Mouse (Mus musculus) midbrain, embryonic 15.5 days (tissue): Measurements from ENCODE around the gene Camsap3. TPM values are rescaled to one million over a fixed set of nuclear protein-coding genes. Genes with fewer than 3 reads are reported as not detected.

ENCODE experiments used
- ATAC-seq: fragments of 200-750 bp; cut with Nextera tagmentation; replicated peaks from 2 replicates; pipeline ENCODE4 v1.8.0; 2017; ENCODE audit warnings: moderate TSS enrichment
- H3K27ac ChIP-seq: fragments of 300-500 bp; sonication (generic); 2 replicates; pipeline ENCODE4 v1.5.1; 2015; ENCODE audit warnings: mild to moderate bottlenecking, inconsistent platforms
- H3K27me3 ChIP-seq: fragments of 300-500 bp; sonication (generic); replicated peaks from 2 replicates; pipeline ENCODE4 v1.6.1; 2015; ENCODE audit warnings: inconsistent platforms
- H3K36me3 ChIP-seq: fragments of 300-500 bp; sonication (generic); replicated peaks from 2 replicates; pipeline ENCODE4 v1.6.1; 2015; ENCODE audit warnings: inconsistent platforms
- H3K4me1 ChIP-seq: fragments of 300-500 bp; sonication (generic); 2 replicates; pipeline ENCODE4 v1.6.1; 2015; ENCODE audit warnings: inconsistent platforms
- H3K4me2 ChIP-seq: fragments of 300-500 bp; sonication (generic); 2 replicates; pipeline ENCODE4 v1.6.1; 2015; ENCODE audit warnings: inconsistent platforms, mild to moderate bottlenecking, moderate library complexity
- H3K4me3 ChIP-seq: fragments of 300-500 bp; sonication (generic); 2 replicates; pipeline ENCODE4 v1.5.1; 2015; ENCODE audit warnings: mild to moderate bottlenecking, inconsistent platforms
- H3K9ac ChIP-seq: fragments of 300-500 bp; sonication (generic); 2 replicates; pipeline ENCODE4 v1.6.1; 2015; ENCODE audit warnings: mild to moderate bottlenecking, inconsistent platforms
- H3K9me3 ChIP-seq: fragments of 300-500 bp; sonication (generic); 2 replicates; pipeline ENCODE4 v1.6.1; 2016; ENCODE audit warnings: inconsistent platforms
- WGBS: fragments of 180-500 bp; shearing (Covaris S2); methylation state at CpG from one replicate; pipeline ENCODE4 v1.1.7; 2015; ENCODE audit warnings: mixed read lengths; 5-methylcytosine and 5-hydroxymethylcytosine counted together
- polyA plus RNA-seq: library from polyadenylated mRNA; unstranded; fragments of >200 nt; fragmentation: Nextera tagmentation; extraction: Ambion mirVana; gene quantifications from 2 replicates; pipeline ENCODE4 v1.2.1, GENCODE M21; 2015

The Camsap3 gene
- polyA plus RNA-seq, result 51.8 and 53.5 TPM in 2 replicates

DNA sequence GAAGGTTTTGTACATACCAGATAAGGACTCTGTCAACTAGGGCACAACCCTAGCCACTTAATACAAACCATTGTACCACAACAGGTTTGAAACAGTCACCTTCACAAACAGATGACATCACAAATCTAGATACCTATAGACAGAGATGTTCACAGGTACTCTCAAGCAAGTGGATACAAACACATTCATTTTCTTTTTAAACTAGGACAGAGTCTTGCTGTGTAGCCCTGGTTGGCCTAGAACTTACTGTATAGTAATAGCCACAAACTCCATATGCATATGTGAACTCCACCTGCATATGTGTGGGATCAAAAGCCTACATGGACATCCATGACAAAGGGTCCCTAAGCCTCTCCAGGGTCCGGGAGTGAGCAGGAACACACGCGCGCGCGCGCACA lies at the start of gene Camsap3:
Gene Camsap3, plus strand, starts transcription at position 301 of the 398 bp plus-strand sequence.
- no peaks in the 10 kb centered on the region for H3K36me3 ChIP-seq
- H3K4me3 ChIP-seq, result peak within 1 kb of the TSS; percentile 92
- ATAC-seq, result no peak
- H3K9ac ChIP-seq, result peak within 1 kb of the TSS; percentile 93
- H3K4me2 ChIP-seq, result peak within 1 kb of the TSS; percentile 67
- H3K9me3 ChIP-seq, result no peaks in the 10 kb centered on the region
- H3K27me3 ChIP-seq, result no peaks in the 10 kb centered on the region
- WGBS, result 0% methylated on average over 7 of the region's 7 CpGs
- peak within 1 kb of the TSS; percentile 91 for H3K27ac ChIP-seq
- H3K4me1 ChIP-seq, result peaks cover 8% of the 10 kb centered on the region; the same call in 1 of the 2 replicates

DNA sequence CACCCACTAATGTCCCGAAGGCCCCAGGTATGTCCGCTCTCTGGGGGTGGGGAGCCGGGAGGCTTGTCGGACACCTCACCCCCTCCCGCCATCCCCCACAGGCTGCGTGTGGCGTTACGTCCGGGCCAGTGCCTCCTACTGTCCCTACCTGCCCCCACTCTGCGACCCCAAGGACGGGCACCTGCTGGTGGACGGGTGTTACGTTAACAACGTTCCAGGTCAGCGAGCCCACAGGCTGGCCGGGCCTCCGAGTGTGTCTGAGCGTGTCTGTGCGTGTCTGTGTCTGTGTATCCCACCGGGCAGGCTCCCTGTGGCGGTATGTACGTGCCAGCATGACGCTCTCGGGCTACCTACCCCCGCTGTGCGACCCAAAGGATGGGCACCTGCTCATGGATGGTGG lies 49.4 kb upstream of the Camsap3 start:
- Histone ChIP-seq H3K9ac (no peak overlapping the region), H3K4me2 (no peak overlapping the region), H3K27ac (no peak overlapping the region), H3K36me3 (peaks cover 43% of the 10 kb centered on the region), H3K4me3 (no peak overlapping the region), H3K9me3 (no peaks in the 10 kb centered on the region), H3K27me3 (no peaks in the 10 kb centered on the region), H3K4me1 (no peaks in the 10 kb centered on the region)
- no peak for ATAC-seq
- 94% methylated on average over 26 of the region's 26 CpGs for WGBS

DNA sequence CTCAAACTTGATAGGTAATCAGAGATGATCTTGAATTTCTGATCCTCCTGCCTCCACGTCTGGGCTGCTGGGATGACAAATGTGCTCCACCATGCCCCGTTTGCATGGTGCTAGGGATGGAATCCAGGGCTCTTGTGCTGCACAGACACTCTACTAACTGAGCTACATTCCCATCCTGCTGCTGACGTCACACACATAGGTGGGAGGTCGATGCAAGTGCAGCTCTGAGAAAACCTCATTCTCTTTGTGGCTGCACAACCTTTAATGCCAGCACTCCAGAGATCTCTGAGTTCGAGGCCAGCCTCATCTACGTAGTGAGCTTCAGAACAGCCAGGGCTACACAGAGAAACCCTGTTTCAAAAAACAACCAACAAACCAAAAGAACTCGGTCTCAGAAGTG lies 47.9 kb upstream of the Camsap3 start:
- H3K27ac ChIP-seq, result no peak overlapping the region

DNA sequence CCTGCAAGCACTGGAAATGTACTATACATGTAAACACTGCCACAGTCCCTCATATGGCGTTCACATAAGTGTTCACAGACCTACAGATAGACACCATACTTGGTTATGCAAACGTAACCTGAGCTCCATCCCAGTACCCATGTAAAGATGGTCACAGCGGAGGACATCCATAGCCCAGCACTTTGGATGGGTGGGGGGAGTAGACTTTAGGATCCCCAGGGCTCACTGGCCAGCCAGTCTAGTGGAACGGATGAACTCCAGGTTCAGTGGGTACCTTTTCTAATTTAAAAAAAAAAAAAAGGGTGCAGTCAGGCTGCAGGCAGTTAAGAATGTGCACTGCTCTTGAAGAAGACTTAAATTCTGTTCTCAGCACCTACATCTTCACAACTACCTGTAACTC lies 47.0 kb upstream of the Camsap3 start:
- Histone ChIP-seq H3K4me3 (no peak overlapping the region), H3K9ac (no peak overlapping the region), H3K9me3 (no peaks in the 10 kb centered on the region), H3K4me1 (no peaks in the 10 kb centered on the region), H3K27me3 (no peaks in the 10 kb centered on the region), H3K27ac (no peak overlapping the region), H3K4me2 (no peak overlapping the region), H3K36me3 (peaks cover 65% of the 10 kb centered on the region)
- 92% methylated on average over 4 of the region's 4 CpGs for WGBS
- ATAC-seq, result no peak

More for the DNA sequence above, 47.9 kb upstream of the Camsap3 start:
- Histone ChIP-seq H3K4me1 (no peaks in the 10 kb centered on the region), H3K9ac (no peak overlapping the region), H3K36me3 (peaks cover 56% of the 10 kb centered on the region), H3K9me3 (no peaks in the 10 kb centered on the region), H3K4me2 (no peak overlapping the region), H3K27me3 (no peaks in the 10 kb centered on the region), H3K4me3 (no peak overlapping the region)
- WGBS, result 80% methylated on average over 7 of the region's 7 CpGs
- ATAC-seq, result no peak

DNA sequence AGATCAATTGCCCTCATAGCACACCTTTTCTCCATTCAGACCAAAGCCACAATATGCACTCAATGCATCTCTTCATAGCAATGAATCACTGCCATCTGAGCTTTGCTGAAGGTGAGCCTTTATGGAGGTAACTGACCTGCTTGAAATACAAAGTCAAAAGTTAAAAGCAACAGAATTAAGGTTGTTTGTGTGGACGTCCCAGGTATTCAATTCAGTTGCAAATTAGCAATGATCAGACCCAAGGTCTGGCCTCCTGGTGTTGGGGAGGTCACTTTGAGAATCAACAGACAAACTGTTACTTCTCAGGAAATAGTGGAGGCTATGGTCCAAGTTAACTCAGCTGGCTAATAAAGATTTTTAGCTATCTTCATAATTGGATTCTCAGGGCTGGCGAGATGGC lies 40.6 kb upstream of the Camsap3 start:
- Histone ChIP-seq H3K9ac (no peak overlapping the region), H3K9me3 (no peaks in the 10 kb centered on the region), H3K27me3 (no peaks in the 10 kb centered on the region), H3K4me2 (no peak overlapping the region), H3K36me3 (peaks cover 29% of the 10 kb centered on the region), H3K4me3 (no peak overlapping the region), H3K4me1 (no peaks in the 10 kb centered on the region), H3K27ac (no peak overlapping the region)
- no peak for ATAC-seq
- 84% methylated on average over 2 of the region's 2 CpGs for WGBS

DNA sequence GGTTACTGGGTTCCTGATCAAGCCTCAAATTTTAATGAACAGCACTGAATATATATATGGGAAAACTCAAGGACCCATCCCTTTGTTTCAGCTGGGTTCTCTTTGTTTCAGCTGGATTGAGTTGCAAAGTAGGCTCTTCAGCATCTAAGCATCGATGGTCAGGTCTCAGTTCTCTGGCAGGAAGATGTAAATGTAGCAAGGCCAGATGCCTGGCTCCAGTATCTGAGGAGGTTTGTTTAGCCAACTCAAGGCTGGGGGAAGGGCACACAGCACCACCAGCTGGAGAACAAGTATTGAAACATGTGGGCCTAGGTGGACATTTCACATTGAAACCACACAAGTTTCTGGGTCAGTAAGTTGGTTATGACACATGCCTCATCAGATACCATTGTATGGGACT lies 34.9 kb upstream of the Camsap3 start:
- H3K27ac ChIP-seq, result no peak overlapping the region
- no peaks in the 10 kb centered on the region for H3K4me1 ChIP-seq
- H3K27me3 ChIP-seq, result no peaks in the 10 kb centered on the region
- no peak overlapping the region for H3K9ac ChIP-seq
- no peaks in the 10 kb centered on the region for H3K9me3 ChIP-seq
- WGBS, result 96% methylated on average over 1 of the region's 1 CpGs
- H3K4me3 ChIP-seq, result no peak overlapping the region
- H3K4me2 ChIP-seq, result no peak overlapping the region
- ATAC-seq, result no peak
- no peaks in the 10 kb centered on the region for H3K36me3 ChIP-seq

DNA sequence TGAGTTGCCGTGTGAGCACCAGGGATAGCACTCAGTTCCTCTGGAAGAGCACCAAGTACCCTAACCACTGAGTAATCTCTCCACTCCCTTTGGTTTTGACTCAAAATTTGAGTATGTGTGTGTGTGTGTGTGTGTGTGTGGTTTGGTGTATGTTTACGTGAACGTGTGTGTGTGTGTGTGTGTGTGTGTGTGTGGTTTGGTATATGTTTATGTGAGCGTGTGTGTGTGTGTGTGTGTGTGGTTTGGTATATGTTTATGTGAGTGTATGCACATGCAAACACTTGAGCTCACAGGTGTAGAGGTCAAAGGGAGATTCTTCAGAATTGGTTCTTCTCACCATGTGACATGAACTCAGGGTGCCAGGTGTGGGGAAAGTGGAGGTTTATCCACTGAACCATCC lies 31.0 kb upstream of the Camsap3 start:
- no peak overlapping the region for H3K4me3 ChIP-seq
- H3K27ac ChIP-seq, result no peak overlapping the region
- no peak overlapping the region for H3K4me2 ChIP-seq
- no peaks in the 10 kb centered on the region for H3K36me3 ChIP-seq
- no peak overlapping the region for H3K9ac ChIP-seq
- peak; percentile 94 for ATAC-seq
- H3K27me3 ChIP-seq, result no peaks in the 10 kb centered on the region
- no peaks in the 10 kb centered on the region for H3K9me3 ChIP-seq
- WGBS, result 59% methylated on average over 4 of the region's 4 CpGs
- H3K4me1 ChIP-seq, result no peaks in the 10 kb centered on the region

DNA sequence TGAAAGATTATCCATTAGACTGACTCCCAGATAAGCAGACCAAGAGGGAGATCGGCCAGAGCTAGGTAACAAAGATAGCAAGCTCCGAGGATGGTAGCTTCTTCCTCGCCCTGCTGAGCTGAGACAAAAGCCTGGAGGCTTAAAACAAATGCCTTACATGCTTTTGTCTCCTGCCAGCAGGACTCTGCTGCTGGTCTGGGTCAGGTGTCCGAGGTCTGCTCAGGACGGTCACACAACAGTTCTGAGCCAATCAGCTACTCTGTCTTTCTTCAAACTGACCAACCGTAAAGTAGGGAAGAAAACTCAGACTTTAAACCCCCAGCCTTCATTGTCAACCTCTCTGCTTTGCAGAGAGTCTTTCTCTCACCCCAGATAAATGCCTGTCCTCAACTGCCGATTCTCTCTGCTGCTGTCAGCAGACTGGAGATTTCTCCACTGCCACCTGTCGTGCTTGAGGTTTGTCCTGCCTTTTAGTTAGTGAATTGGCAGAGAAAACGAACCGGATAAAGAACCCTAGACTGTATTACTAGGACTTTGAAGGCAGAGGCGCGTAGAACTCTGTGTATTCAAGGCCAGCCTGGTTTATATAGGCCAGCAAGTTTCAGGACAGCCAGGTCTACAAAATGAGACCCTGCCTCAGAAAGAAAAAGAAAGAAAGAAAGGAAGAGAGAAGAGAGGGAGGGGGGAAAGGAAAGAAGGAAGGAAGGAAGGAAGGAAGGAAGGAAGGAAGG lies 19.3 kb upstream of the Camsap3 start, which contains the start of gene C330021F23Rik:
Gene C330021F23Rik, plus strand, starts transcription at position 350 of the 731 bp plus-strand sequence.
- ATAC-seq, result no peak
- peaks cover 10% of the 10 kb centered on the region; the same call in 1 of the 2 replicates for H3K4me1 ChIP-seq
- no peaks in the 10 kb centered on the region for H3K36me3 ChIP-seq
- 1% methylated on average over 12 of the region's 12 CpGs for WGBS
- H3K9me3 ChIP-seq, result no peaks in the 10 kb centered on the region
- H3K9ac ChIP-seq, result 0 out of 2 replicates have a peak within 1 kb of the TSS, but pooled peaks have one; percentile 3
- H3K27ac ChIP-seq, result no peak within 1 kb of the TSS
- peak within 1 kb of the TSS; percentile 39 for H3K4me2 ChIP-seq
- H3K4me3 ChIP-seq, result peak within 1 kb of the TSS; percentile 12; the same call in 1 of the 2 replicates
- H3K27me3 ChIP-seq, result no peaks in the 10 kb centered on the region

DNA sequence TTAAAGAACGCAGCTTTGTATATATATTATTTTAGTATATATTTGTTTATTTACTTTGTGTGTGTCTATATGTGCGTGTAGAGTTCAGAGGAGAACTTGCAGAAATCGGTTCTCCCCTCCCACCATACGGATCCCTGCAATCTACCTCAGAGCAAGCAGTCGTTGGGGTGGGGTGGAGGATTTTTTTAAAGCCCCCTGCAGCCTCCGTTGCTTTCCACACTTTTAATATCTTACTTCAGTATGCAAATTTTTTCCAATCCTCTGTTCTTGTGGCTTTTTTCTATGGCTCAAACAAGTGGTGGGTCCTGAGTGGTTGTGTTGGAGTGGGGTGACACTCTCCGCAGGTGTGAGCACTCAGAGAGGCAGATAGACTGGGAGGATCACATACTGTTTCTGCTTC lies 18.7 kb upstream of the Camsap3 start:
- H3K4me1 ChIP-seq, result peaks cover 10% of the 10 kb centered on the region; the same call in 1 of the 2 replicates
- H3K9me3 ChIP-seq, result no peaks in the 10 kb centered on the region
- no peak overlapping the region for H3K4me3 ChIP-seq
- no peak for ATAC-seq
- no peak overlapping the region for H3K27ac ChIP-seq
- H3K36me3 ChIP-seq, result no peaks in the 10 kb centered on the region
- H3K9ac ChIP-seq, result no peak overlapping the region
- 3% methylated on average over 7 of the region's 7 CpGs for WGBS
- H3K27me3 ChIP-seq, result no peaks in the 10 kb centered on the region
- no peak overlapping the region for H3K4me2 ChIP-seq

DNA sequence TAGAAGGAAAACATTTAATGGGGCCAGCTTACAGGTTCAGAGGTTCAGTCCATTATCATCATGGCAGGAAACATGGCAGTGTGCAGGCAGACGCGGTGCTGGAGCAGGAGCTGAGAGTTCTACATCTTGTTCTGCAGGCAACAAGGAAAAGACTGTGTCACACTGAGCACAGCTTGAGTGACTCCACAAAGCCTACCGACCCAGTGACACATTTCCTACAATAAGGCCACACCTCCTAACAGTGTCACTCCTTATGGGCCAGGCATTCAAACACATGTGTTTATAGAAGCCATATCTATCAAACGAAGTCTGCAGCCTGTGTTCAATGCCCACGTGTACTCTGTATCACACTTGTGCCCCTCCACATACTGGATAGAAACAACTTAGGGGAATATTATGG lies 17.3 kb upstream of the Camsap3 start:
- H3K27ac ChIP-seq, result no peak overlapping the region
- H3K27me3 ChIP-seq, result no peaks in the 10 kb centered on the region
- H3K9ac ChIP-seq, result no peak overlapping the region
- H3K36me3 ChIP-seq, result no peaks in the 10 kb centered on the region
- no peaks in the 10 kb centered on the region for H3K9me3 ChIP-seq
- no peak for ATAC-seq
- no peak overlapping the region for H3K4me2 ChIP-seq
- H3K4me3 ChIP-seq, result no peak overlapping the region
- H3K4me1 ChIP-seq, result peaks cover 10% of the 10 kb centered on the region; the same call in 1 of the 2 replicates
- 93% methylated on average over 5 of the region's 5 CpGs for WGBS

DNA sequence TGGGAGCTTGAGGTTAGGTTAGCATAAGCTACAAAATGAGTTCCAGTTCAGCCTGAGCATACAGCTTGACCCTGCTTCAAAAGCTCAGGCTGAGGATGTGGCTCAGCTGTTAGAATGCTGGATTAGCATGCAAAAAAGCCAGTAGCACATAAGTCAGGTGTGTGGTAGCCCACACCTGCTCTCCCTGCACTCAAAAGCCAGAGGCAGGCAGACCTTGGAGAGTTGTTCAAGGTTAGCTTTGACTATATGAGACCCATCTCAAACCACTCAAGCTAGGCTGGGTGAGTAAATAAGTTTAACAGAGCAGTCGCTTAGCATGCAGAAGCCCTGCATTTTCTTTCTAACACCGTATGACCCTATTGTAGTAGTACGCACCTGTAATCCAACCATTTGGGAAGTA lies 12.5 kb upstream of the Camsap3 start:
- H3K4me3 ChIP-seq, result no peak overlapping the region
- no peak overlapping the region for H3K9ac ChIP-seq
- WGBS, result 93% methylated on average over 3 of the region's 3 CpGs
- no peak overlapping the region for H3K27ac ChIP-seq
- no peaks in the 10 kb centered on the region for H3K9me3 ChIP-seq
- H3K4me2 ChIP-seq, result no peak overlapping the region
- no peak for ATAC-seq
- no peaks in the 10 kb centered on the region for H3K36me3 ChIP-seq
- no peaks in the 10 kb centered on the region for H3K4me1 ChIP-seq
- H3K27me3 ChIP-seq, result no peaks in the 10 kb centered on the region

DNA sequence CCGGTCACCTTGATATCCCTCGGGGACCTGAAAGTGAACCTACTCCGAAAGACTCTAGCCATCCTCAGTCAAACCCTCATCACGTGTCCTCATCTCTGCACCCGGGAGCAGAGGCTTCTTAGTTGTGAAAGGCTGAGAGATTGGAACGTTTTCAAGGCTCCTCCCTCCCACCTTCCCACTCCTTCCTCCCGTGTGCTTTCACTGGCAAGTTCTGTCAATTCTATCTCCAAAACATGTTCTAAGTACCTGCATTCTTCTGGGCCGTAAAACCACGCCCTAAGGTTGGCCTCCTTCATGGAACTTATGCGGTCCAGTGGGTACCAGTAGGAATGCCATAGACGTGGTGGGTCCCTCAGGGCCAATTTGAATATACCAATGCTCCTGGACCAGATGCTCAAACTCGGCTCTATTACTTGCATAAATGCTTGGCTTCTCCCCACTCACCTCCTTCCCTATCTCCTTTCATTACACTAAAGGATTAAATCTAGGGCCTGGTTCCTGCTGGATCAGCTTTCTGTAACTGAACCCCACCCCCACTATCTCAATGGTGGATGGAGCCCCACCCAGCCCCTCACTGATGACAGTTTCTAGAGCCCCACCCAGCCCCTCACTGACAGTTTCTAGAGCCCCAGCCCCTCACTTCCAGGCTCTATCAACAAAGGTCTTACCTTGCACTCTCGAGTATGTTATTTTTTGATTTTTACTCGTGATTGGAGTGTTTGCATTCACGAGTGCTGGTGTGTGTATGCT lies 10.7 kb upstream of the Camsap3 start:
- WGBS, result 82% methylated on average over 15 of the region's 15 CpGs

More for the DNA sequence above, 10.7 kb upstream of the Camsap3 start:
- Histone ChIP-seq H3K4me3 (no peak overlapping the region), H3K4me1 (no peaks in the 10 kb centered on the region), H3K9ac (no peak overlapping the region), H3K4me2 (no peak overlapping the region), H3K36me3 (no peaks in the 10 kb centered on the region), H3K9me3 (no peaks in the 10 kb centered on the region), H3K27ac (no peak overlapping the region), H3K27me3 (no peaks in the 10 kb centered on the region)
- no peak for ATAC-seq
